Mouse (Mus musculus) ZHBTc4 (cell line): ENCODE results near the gene Csgalnact2.

ENCODE experiments used
- DNase-seq: peaks from one replicate; pipeline ENCODE4 v3.0.0-alpha.2; 2011; ENCODE audit warnings: low read depth, low spot score

Csgalnact2 gene

DNA sequence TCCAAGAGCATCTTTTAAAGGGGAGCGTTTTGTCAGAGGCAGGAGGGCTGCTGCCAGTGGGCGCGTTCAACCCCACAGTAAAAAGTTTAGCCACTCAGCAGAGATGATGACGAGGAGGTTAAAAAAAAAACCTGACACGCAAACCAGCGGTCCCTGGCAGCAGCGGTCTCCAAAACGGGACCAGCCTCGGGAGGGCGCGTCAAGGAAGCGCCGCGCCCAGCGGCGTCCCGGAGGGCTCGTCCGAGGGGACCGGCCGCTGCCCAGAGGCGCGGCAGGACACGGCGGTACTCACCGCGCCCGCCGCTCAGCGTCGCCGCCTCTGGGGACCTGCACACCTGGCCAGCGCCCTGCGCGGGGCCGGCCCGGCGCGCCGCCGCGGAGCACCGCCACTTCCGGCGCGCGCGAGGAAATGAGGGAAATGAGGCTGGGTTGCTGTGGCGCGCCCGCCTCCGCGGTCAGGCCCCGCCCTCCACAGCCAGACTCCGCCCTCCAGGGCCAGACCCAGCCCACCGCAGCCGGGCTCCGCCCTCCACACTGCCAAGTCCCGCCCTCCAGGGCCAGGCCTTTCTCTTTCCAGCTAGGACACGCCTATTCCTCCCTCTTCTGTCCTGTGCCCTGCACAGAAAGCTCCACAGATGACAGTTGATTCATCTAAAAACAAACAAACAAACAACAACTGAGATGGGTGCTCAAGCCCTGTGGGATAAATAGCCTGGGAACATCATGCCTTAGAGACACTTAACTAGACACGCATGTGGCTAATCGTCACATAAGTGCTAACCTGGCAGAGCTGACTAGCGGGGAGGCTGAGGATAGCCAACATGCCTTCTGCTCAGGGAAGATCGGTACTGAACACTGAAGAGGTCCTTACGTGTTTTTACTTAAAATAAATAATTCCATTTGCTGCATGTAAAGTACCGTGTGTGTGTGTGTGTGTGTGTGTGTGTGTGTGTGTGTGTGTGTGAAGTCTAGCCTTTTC is at the start of gene Csgalnact2:
TSS of gene Csgalnact2 (minus strand) at position 410 of the 979 bp plus-strand sequence.
- peak; percentile 95 for DNase-seq

DNA sequence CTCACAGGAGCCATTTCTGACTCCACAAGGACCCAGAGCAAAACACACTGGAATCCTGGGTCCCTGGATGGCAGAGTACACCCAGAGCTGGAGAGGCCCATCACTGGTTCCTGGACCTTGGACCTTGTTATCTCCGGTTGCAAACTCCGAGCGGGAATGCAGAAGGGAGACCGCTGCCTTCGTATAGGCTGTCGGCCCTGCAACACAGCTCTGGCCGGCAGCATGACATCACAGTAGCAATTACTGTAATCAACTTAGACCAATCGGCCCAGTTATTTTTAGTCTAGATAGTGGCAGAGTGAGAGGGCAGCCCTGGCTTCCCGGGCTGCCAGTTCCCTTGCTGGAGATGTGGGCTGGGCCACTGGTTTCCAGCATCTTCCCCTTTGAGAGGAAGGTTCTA is 49.7 kb upstream of the Csgalnact2 start:
- DNase-seq, result no peak

DNA sequence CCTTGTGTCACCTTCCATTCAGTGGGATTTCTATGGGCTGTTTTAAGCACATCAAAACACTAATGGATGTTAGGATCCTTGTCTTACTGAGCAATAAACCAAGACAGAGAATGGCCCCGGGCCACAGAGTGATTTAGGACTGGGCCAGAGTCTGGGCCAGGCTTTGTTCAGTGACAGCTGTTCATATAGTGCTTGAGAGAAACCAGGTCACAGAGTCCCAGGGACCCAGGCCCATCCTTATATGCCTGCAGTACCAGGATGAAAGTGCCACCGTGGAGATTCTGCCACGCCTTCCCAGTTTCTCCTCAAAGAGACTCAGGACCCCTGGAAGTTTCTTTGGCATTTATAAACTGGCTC is 48.3 kb upstream of the Csgalnact2 start:
- DNase-seq, result no peak

DNA sequence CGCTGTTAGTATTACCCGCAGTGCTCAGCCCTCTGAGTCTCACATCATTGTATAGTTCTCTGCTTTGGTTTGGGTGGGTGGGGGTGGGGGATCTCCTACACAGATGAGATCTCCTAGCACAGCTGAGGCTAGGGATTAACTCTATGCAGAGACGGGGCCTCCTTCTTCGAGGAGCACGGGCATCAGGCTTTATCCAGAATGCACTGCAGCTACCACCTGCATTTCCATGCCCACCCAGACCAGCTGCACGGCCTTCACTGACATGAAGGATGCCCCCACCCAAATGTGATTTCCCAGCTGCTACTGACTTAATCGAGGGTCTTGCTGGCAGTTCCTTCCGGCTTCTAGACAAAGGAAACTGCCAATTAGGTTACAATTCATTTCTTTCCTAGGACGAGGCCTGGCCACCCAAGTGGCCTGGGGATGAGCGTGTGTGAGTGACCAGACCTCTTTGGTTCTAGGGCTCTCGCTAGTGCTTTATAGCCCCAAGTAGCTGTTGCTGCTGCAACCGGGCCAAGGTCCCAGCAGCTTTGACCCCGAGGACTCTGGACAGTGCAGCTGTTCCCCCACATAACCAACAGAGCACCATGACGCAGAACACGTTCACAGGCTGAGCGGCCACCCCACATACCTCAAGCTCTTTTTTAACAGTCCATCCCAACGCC is 47.8 kb upstream of the Csgalnact2 start:
- DNase-seq, result no peak

DNA sequence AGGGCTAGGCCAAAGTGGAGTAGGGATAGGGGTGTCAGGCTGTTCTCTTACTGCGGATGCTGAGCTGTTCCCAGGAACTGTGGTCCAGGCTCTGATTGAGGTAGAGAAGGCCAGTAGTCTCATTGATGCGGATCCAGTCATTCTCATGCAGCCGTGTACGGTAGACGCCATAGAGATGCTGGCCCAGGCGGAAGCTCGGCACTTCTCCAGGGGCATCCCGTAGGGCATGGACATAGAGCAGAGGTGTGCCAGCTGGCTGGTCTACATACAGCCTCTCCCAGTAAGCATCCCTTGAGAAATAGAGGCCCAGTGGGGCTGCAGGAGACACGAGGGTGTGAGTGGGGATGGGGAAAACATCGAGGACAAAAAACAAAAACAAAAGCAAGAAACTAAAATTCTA is 45.2 kb upstream of the Csgalnact2 start:
- no peak for DNase-seq

DNA sequence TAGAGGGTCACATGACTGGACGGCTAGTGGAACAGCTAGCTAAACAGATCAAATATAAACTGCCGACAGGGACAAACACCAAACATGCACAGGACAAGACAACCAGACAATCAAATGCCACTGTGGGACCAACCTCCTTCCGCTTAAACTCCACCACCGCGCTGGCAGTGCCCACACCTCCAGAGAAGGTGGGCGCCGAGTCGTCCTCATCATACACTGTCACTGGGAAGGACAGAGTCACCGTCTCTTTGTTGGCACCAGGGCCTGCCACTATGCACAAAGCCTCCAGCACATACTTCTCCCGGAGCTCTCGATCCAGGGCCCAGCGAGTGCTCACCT is 41.1 kb upstream of the Csgalnact2 start:
- no peak for DNase-seq

DNA sequence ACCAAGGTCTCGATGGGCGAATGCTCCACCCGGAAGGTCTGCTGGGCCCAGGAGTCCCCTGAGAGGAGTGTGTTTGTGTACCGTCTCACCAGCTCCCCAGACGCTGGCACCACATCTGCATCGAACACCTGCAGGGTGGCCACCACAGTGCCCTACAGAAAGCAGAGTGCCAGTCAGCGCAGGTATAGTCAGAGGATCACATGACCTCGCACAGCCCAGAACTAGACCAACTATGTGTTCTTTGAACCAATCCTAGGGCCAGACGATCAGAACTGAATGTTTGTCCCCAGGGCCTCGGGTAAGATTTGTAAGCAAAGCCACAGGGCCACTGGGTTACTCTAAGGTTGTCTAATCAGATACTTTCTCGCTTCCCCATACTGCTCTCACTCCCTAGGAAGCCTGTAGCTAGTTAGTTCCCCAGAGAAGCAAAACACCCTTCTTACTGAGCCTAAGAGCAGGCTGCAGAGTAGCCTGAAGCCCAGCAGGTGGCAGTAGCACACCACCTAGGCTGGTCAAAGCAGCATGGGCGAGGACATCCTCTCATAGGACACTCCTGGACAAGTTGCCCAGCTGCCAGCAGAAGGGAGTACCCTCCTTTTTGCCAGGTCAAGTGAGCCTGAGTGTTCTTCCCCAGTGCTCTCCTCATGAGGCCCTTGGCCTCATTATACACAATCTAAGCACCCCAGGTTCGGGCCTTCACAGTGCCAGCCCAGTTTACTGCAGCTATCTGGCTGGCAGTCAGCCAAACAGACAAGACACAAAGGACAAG is 40.6 kb upstream of the Csgalnact2 start:
- peak; percentile 83 for DNase-seq

DNA sequence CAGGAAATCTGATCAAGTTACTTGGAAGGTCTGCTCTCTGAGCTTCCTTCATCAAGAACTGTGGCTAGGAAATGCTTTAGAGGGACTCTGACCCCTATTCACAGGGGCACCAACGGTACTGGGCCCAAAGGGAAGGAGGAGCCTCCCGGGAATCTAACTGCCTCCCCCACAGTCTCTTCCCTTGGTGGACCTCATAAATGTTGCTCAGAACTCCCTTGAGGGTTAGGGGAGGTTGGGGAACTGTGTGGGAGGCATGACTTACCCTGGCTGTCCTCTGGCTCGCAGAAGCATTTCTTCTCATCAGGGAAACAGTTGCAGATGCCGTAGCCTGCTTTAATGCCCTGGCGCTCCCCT is 35.0 kb upstream of the Csgalnact2 start:
- no peak for DNase-seq

DNA sequence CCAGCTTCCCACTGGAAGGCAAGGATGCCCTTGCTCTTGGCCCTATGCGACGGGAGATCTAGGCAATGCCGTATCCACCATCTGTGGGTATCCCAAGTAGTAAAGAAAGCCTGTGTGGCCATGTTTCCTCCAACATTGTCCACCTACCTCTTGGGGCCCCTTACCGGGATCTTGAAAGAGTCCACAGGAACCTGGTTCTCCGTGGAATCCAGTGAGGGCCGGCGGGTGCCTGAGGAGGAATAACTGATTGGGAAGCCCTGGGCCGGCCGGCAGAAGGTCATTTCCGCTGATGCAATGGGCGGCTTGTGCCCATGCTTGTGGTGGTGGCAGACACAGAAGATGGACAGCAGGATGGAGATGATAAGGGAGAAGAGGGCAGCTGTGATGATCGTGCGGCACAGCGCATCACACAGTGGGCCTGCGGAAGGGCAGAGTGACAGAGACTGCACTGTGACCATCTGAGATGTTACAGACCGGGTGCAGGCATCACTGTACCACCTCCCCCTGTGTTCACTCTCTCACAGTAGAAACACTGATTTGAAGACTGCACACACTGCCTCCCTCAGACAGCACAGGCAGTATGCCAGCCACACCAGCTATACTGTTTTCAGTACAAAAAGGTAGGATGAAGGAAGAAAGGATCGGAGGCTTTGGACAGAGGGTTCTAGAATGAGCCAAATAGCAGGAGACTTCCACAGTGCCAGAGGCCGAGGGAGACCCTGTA is 34.5 kb upstream of the Csgalnact2 start:
- no peak for DNase-seq

DNA sequence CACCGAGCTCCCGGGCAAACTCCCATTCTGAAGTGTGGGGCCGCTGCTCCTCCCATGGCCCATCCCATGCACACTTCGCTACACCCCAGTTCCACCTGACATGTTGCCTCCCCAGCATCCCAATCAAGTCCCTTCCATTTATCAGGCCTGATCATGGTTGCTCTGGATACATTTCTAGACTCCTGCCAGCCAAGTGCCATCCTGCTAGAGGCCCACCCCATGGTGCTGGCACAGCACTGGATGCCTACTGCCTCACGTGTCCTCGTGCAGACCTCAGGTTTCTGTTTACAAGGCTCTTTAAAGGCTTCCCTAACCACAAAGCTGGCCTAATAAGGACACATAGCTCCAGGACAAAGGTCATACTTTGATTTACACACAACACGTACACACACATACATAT is 32.4 kb upstream of the Csgalnact2 start:
- DNase-seq, result no peak

DNA sequence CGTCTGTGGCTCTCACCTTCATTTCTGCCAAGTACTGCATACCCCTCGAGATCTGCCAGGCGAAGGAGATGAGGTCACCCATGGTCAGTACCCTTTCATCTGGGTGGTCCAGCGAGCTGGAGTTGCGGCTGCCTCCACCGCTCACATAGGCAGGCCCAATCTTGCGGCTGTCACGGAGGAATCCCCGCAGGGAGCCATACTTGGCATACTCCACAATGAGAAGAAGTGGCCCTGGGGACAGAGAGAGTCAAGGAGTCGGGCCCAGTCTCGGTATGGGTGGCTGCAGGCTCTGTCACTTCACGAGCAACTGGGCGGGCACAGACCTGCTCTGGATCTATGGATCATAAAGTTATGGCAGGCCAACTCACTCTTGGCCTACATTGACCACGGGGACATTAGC is 29.2 kb upstream of the Csgalnact2 start:
- no peak for DNase-seq

DNA sequence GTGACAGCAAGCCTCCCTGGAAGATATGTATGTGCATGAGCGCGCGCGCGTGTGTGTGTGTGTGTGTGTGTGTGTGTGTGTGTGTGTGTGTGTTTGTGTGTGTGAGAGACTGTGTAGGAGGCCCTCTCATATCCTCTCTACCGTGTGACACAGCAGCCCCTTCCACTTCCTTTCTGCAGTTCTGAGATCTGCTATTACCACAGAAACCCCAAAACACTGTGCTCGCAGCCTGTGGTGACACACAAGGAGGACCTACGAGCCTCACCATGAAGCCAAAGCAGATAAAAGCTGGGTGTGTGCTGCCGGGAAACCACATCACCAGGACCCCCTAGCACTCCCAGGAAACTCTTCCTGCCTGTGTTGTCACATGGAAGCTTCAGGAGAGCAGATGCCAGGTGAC is 28.1 kb upstream of the Csgalnact2 start:
- DNase-seq, result no peak

DNA sequence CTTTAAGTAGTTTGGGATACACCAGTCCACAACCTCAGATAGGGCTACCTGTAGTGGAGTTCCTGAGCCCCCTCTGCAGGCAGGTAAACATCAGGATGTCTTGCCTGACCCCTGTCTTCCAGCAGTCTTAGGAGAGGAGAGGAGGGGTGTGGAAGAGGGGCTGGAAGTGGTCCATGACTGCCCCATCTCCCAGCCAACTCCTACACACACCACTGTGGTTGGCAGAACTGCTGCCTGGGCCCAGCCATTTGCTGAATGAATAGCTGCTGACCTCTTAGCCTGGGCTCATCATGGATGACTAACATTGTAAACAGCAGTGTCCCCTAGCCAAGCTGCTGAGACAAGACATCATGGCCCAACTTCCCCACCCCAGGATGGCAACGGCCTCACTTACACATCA is 26.6 kb upstream of the Csgalnact2 start:
- DNase-seq, result no peak

DNA sequence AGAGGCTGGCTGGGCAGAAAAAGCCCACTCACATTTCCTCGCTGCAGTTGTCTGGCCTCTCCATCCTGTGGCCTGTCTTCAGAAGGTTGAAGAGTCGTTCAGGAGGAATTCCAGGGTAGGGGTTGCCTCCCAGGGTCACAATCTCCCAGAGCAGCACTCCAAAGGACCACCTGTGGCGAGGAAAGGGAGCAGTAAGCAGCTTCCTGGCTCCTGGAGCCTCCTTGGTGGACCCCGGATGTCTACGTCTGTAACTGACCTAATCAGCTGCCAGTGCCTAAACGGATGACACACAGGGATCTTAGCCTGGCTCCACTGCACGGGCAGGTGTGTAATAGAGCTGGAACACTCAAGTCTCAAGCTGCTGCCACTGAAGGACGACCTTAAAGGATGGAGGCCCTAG is 25.8 kb upstream of the Csgalnact2 start:
- no peak for DNase-seq

DNA sequence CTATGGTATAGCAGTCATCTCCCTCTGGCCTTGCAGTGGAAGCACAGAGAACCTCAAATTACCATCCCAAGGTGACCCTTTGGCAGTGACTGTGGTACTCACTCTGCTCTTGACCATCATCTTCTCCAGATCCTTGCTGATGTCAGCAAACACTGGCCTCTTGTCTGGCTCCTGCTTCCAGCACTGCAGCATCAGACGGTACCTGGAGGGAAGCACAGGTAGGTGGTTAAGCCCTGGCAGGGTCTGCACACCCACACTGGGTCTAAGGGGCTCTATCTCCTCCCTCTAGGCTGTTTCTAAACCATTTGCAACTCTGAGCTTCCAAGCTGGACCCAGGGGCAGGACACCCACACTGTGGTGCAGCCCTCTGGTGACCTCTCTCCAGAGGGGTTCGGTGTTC is 24.1 kb upstream of the Csgalnact2 start:
- DNase-seq, result no peak

DNA sequence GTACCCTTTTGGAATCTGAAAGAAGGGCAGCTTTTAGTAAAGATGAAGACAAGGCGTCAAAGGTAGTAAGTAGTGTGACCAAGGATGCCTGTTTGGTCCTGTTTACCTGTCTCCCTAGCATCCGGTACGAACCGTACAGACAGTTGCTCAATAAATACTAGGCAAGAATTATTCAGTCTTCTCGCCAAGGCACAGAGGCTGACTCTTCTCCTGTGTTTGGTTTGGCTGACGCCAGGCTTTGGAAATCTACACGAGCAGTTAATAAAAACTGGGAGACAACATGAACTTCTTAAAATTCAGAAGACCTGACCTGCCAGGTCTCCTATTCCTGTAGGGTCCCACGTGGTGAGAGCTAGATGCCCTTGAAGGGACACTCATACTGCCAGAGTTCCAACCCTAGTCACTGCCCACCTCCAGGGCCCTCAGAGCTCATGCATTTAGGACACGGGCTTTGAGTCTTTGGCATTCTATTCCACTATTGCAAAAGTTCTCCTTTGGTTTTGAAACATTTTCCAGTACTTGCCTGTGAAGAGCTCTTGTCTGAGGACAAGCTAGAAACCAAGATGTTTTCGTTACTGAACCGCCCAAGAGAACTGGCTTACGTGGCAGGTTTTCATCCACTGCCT is 23.6 kb upstream of the Csgalnact2 start:
- no peak for DNase-seq

DNA sequence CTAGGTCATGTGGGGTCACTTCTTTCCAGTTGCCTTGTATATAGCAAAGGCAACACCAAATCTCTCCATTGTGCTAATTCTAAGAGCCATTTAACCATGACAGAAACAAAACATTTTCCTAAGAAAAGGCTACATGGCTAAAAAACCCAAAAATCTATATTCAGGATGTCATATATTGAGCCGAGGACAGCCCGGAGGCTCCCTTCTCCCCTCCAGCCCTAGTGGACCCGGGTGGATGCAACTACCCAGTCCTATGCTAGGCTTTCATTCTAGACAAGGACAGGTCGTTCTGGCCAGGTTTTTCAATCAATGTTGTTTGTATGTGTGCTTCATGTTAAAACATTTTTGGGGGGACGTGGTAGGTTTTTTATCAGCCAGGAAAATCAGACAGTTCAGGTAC is 14.2 kb upstream of the Csgalnact2 start:
- no peak for DNase-seq

DNA sequence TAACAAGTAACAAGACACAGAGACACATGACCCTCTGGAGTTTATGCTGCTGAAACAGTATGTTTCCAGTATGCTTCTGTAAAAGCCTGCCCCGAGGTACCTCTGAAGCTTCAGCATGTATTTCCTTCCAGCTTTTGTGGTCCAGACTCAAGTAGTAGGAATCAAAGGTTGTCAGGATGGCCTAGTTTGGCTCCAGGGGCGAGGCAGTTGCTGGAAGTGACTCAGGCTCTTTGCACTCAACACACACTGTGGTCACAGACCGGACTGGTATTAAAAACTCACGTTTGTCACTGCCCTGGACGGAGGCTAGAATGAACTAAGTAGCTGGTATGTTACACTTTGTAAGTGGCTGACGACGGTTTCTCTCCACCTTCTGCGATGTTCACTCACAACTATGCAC is 12.0 kb upstream of the Csgalnact2 start:
- DNase-seq, result no peak

DNA sequence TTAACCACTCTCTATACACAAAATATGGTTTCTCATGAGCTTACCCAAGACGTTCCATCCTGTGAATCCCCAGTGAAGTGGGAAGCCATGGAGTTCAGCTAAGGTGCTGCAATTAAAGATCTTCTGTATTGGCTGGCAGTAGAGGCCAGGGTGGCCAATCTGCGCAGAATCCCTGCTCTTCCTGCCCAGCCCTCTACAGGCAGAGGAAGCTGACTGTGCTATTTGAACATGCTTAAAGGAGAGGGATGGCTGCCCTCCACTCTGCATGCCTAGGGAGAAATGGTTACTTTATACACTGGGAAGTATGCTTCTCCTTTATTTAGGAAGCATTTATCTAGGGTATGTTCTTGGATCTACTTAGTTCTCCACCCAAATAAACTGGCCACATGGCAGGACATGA is 11.6 kb upstream of the Csgalnact2 start:
- no peak for DNase-seq

DNA sequence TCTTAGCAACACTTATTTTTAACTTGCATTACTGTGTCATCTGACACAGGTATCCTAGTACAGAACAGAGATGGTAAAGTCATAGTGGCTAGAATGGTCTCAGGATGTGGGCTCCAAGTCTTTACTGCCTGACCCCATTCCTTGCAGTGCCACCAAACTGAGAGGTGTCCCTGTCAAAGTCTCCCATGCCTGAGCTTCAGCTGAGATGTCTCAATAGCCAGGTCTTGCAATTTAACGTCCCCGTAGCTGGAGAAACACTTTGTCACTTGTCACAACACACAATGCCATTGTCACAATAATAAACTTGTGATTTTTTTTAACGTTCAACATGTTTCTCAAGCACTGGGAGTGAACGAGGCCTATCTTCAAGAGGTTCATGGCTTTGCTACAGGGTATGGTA is 11.2 kb upstream of the Csgalnact2 start:
- DNase-seq, result no peak

DNA sequence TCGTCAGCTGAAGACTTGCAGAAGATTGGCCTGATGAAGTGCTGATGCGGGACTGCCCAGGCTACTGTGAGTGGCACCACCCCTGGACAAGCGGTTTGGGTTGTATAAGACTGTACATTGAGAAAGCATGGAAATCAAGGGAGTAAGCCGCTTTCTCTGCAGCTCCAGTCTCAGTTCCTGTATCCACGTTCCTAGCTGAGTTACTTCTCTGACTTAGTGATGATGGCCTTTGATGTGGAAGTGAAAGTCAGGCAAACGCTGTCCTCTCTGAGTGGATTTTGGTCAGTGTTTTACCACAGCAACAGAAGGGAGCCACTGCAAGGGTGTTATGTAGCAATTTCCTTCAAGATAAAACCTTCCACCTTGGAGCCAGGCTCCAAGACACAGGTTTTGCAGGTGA is 2.0 kb upstream of the Csgalnact2 start:
- no peak for DNase-seq
